Mouse (Mus musculus): ENCODE data around the gene Wfdc1. TPM values are rescaled to one million over a fixed set of nuclear protein-coding genes. Genes with fewer than 3 reads are reported as not detected.

Wfdc1 gene
- total and polyA plus RNA-seq, 3 experiments = not detected

GRCm38 (mm10) chr8:119644429-119644960 is 21.7 kb upstream of the Wfdc1 start:
- no peak overlapping the region for H3K9ac ChIP-seq (ENCODE audit: control insufficient read depth, low read depth, low read length, poor library complexity, severe bottlenecking)
- H3K27ac ChIP-seq (ENCODE audit: control insufficient read depth, low read depth, low read length) = no peak overlapping the region
- no peak overlapping the region for H3K4me3 ChIP-seq (ENCODE audit: control insufficient read depth in 1 of 2, insufficient read depth in 1 of 2, low read depth in 2 of 2, low read length in 2 of 2)
- H3K79me2 ChIP-seq (ENCODE audit: control insufficient read depth, insufficient read depth, low read length, poor library complexity) = no peaks in the 10 kb centered on the region
- H3K4me1 ChIP-seq (ENCODE audit: control insufficient read depth in 1 of 2, insufficient read depth in 2 of 2, low read length in 2 of 2) = no peaks in the 10 kb centered on the region
- H3K36me3 ChIP-seq (ENCODE audit: control insufficient read depth in 1 of 2, insufficient read depth in 2 of 2, low read length in 2 of 2) = no peaks in the 10 kb centered on the region
- 0 out of 4 replicates have a peak, but pooled peaks cover 0 to 2% of the 10 kb centered on the region in 2 experiments for H3K27me3 ChIP-seq (ENCODE audit: control insufficient read depth in 1 of 2, insufficient read depth in 2 of 2, low read length in 2 of 2)
- TF ChIP-seq GATA1 (IDR thresholded peaks at IDR 0.05; ENCODE audit: low read depth, low read length) (no peak), CHD1 (IDR thresholded peaks at IDR 0.05; ENCODE audit: low read depth, low read length) (no peak), RAD21 (IDR thresholded peaks at IDR 0.05; ENCODE audit: low read depth, low read length) (no peak), POLR2AphosphoS5 (IDR thresholded peaks at IDR 0.05; ENCODE audit: borderline replicate concordance, low read depth, low read length) (no peak), NELFE (IDR thresholded peaks at IDR 0.05; ENCODE audit: low read depth, low read length) (no peak), HCFC1 (IDR thresholded peaks at IDR 0.05; ENCODE audit: low read depth, low read length) (no peak), E2F4 (IDR thresholded peaks at IDR 0.05; ENCODE audit: borderline replicate concordance, low read depth, low read length) (no peak), ZKSCAN1 (IDR thresholded peaks at IDR 0.05; ENCODE audit: low read depth, low read length) (no peak), POLR2AphosphoS2 (IDR thresholded peaks at IDR 0.05; ENCODE audit: low read length) (no peak), TCF12 (IDR thresholded peaks at IDR 0.05; ENCODE audit: low read depth, low read length) (no peak), KAT2A (conservative IDR thresholded peaks at IDR 0.05; ENCODE audit: low read depth, low read length) (no peak), NRF1 (IDR thresholded peaks at IDR 0.05; ENCODE audit: insufficient read depth, low read depth, low read length, poor library complexity, severe bottlenecking) (no peak), TBP (IDR thresholded peaks at IDR 0.05; ENCODE audit: low read depth, low read length) (no peak), BHLHE40 (IDR thresholded peaks at IDR 0.05; ENCODE audit: borderline replicate concordance, low read depth, low read length) (no peak), SIN3A (IDR thresholded peaks at IDR 0.05; ENCODE audit: low read length) (no peak)
- no peaks in the 10 kb centered on the region for H3K9me3 ChIP-seq (replicated peaks; ENCODE audit: insufficient read depth, low read length)
- DNase-seq (ENCODE audit: low read depth, low spot score) = no peak

GRCm38 (mm10) chr8:119644981-119645597 is 21.1 kb upstream of the Wfdc1 start:
- TF ChIP-seq MEF2A (IDR thresholded peaks at IDR 0.05; ENCODE audit: extremely low read depth, insufficient replicate concordance, low read depth, low read length, poor library complexity, severe bottlenecking) (no peak), CHD1 (IDR thresholded peaks at IDR 0.05; ENCODE audit: low read depth, low read length) (no peak), E2F4 (IDR thresholded peaks at IDR 0.05; ENCODE audit: borderline replicate concordance, low read depth, low read length) (no peak), HCFC1 (IDR thresholded peaks at IDR 0.05; ENCODE audit: low read depth, low read length) (no peak), GATA1 (IDR thresholded peaks at IDR 0.05; ENCODE audit: low read depth, low read length) (no peak), ELF1 (IDR thresholded peaks at IDR 0.05; ENCODE audit: low read depth, low read length) (no peak), POLR2AphosphoS5 (IDR thresholded peaks at IDR 0.05; ENCODE audit: borderline replicate concordance, low read depth, low read length) (no peak), ZKSCAN1 (IDR thresholded peaks at IDR 0.05; ENCODE audit: low read depth, low read length) (no peak), ETS1 (IDR thresholded peaks at IDR 0.05; ENCODE audit: low read depth, low read length) (no peak), POLR2A (IDR thresholded peaks at IDR 0.05; ENCODE audit: control insufficient read depth in 1 of 2, insufficient read depth in 1 of 2, low read depth in 1 of 2, low read length in 2 of 2, poor library complexity in 1 of 2) (no peak), CTCF (IDR thresholded peaks at IDR 0.05 in 2 of 3, conservative IDR thresholded peaks at IDR 0.05 in 1 of 3; ENCODE audit: control insufficient read depth in 1 of 3, insufficient read depth in 1 of 3, low read depth in 2 of 3, low read length in 3 of 3, poor library complexity in 1 of 3, severe bottlenecking in 1 of 3) (no peak), MYB (IDR thresholded peaks at IDR 0.05; ENCODE audit: low read depth, low read length) (no peak), RCOR1 (IDR thresholded peaks at IDR 0.05; ENCODE audit: low read depth, low read length) (no peak), POLR2AphosphoS2 (IDR thresholded peaks at IDR 0.05; ENCODE audit: low read length) (no peak), MAZ (IDR thresholded peaks at IDR 0.05; ENCODE audit: low read depth, low read length) (no peak), USF1 (IDR thresholded peaks at IDR 0.05; ENCODE audit: low read depth, low read length) (no peak), JUND (IDR thresholded peaks at IDR 0.05; ENCODE audit: low read depth, low read length) (no peak)
- H3K4me1 ChIP-seq (ENCODE audit: control insufficient read depth in 1 of 2, insufficient read depth in 2 of 2, low read length in 2 of 2) = no peaks in the 10 kb centered on the region
- no peaks in the 10 kb centered on the region for H3K36me3 ChIP-seq (ENCODE audit: control insufficient read depth in 1 of 2, insufficient read depth in 2 of 2, low read length in 2 of 2)
- no peak overlapping the region for H3K27ac ChIP-seq (ENCODE audit: control insufficient read depth, low read depth, low read length)
- DNase-seq (ENCODE audit: low read depth, low spot score) = no peak
- H3K9me3 ChIP-seq (replicated peaks; ENCODE audit: insufficient read depth, low read length) = no peaks in the 10 kb centered on the region
- 0 out of 4 replicates have a peak, but pooled peaks cover 0 to 2% of the 10 kb centered on the region in 2 experiments for H3K27me3 ChIP-seq (ENCODE audit: control insufficient read depth in 1 of 2, insufficient read depth in 2 of 2, low read length in 2 of 2)
- H3K79me2 ChIP-seq (ENCODE audit: control insufficient read depth, insufficient read depth, low read length, poor library complexity) = no peaks in the 10 kb centered on the region
- H3K9ac ChIP-seq (ENCODE audit: control insufficient read depth, low read depth, low read length, poor library complexity, severe bottlenecking) = no peak overlapping the region
- no peak overlapping the region for H3K4me3 ChIP-seq (ENCODE audit: control insufficient read depth in 1 of 2, insufficient read depth in 1 of 2, low read depth in 2 of 2, low read length in 2 of 2)

Measured in MEL (cell line).